Mouse (Mus musculus) cerebellum, adult 2 months (tissue): ENCODE data around the gene Kcnip2. TPM values are rescaled to one million over a fixed set of nuclear protein-coding genes. Genes with fewer than 3 reads are reported as not detected.

Source experiments
- DNase-seq, 2 experiments: peaks; one replicate each; pipeline ENCODE4 v3.0.0; 2021
- H3K27ac ChIP-seq: fragments of 200-500 bp; 2 replicates; pipeline ENCODE4 v1.5.1; 2012; ENCODE audit warnings: low read length, control low read depth, inconsistent platforms; ENCODE audit not compliant: insufficient read depth
- H3K27me3 ChIP-seq: fragments of 200-500 bp; 2 replicates; pipeline ENCODE4 v1.6.1; 2012; ENCODE audit warnings: inconsistent platforms, mild to moderate bottlenecking, low read length, moderate library complexity; ENCODE audit not compliant: control insufficient read depth, insufficient read depth
- H3K4me1 ChIP-seq: fragments of 200-500 bp; 2 replicates; pipeline ENCODE4 v1.6.1; 2011; ENCODE audit warnings: low read length; ENCODE audit not compliant: control insufficient read depth, insufficient read depth
- H3K4me3 ChIP-seq: fragments of 200-500 bp; replicated peaks from 2 replicates; pipeline ENCODE3; 2011; ENCODE audit warnings: mild to moderate bottlenecking, low read depth, low read length, control low read depth; ENCODE audit not compliant: insufficient read depth
- CTCF ChIP-seq: fragments of 200-500 bp; IDR thresholded peaks from 2 replicates; pipeline ENCODE4 v1.5.1; 2011; ENCODE audit warnings: low read depth, mild to moderate bottlenecking, control low read depth, low read length, moderate library complexity, borderline replicate concordance; ENCODE audit not compliant: insufficient read depth
- POLR2A ChIP-seq: fragments of 200-500 bp; IDR thresholded peaks from 2 replicates; pipeline ENCODE4 v1.6.1; 2011; ENCODE audit warnings: low read length, control low read depth, borderline replicate concordance; ENCODE audit not compliant: insufficient read depth
- WGBS: fragments of 180-500 bp; shearing (Covaris S2); methylation state at CpG from one replicate; pipeline ENCODE4 v1.1.7; 2018; 5-methylcytosine and 5-hydroxymethylcytosine counted together
- polyA plus RNA-seq: library from polyadenylated mRNA; depleted of rRNA; stranded (reverse); fragments of >200 nt; gene quantifications from 2 replicates; pipeline ENCODE4 v1.2.3, GENCODE M21; 2012

Gene Kcnip2
- polyA plus RNA-seq, 1 experiment: 10.8 TPM

GRCm38 (mm10) chr19:45817816-45818490 is 2.1 kb upstream of the Kcnip2 start:
- Histone ChIP-seq H3K4me1 (peaks cover 20% of the 10 kb centered on the region), H3K27ac (no peak overlapping the region), H3K4me3 (no peak overlapping the region), H3K27me3 (no peaks in the 10 kb centered on the region)
- 82% methylated on average over 11 of the region's 11 CpGs for WGBS
- DNase-seq: no peak
- TF ChIP-seq POLR2A (no peak), CTCF (no peak)

- Histone ChIP-seq H3K4me1 (peaks cover 13% of the 10 kb centered on the region), H3K27me3 (no peaks in the 10 kb centered on the region), H3K27ac (no peak overlapping the region), H3K4me3 (no peak overlapping the region)
- 83% methylated on average over 8 of the region's 8 CpGs for whole genome bisulfite sequencing
- TF ChIP-seq CTCF (no peak), POLR2A (no peak)
- DNase-seq: no peak
Observed at GRCm38 (mm10) chr19:45816727-45817126, 866 bp upstream of the Kcnip2 start.

- TF ChIP-seq CTCF (no peak), POLR2A (no peak)
- H3K27ac ChIP-seq: no peak overlapping the region
- 76% methylated on average over 10 of the region's 10 CpGs for WGBS
Observed at GRCm38 (mm10) chr19:45815170-45815569, 691 bp downstream of the Kcnip2 start.

GRCm38 (mm10) chr19:45813801-45814200 is 2.1 kb downstream of the Kcnip2 start:
- no peak for TF ChIP-seq POLR2A
- TF ChIP-seq CTCF: no peak
- no peak for DNase-seq
- Histone ChIP-seq H3K27ac (no peak overlapping the region), H3K4me3 (no peak overlapping the region), H3K27me3 (no peaks in the 10 kb centered on the region), H3K4me1 (peaks cover 9% of the 10 kb centered on the region)
- 28% methylated on average over 12 of the region's 12 CpGs for WGBS

More at GRCm38 (mm10) chr19:45815170-45815569, 691 bp downstream of the Kcnip2 start:
- Histone ChIP-seq H3K27me3 (no peaks in the 10 kb centered on the region), H3K4me1 (peaks cover 9% of the 10 kb centered on the region), H3K4me3 (no peak overlapping the region)
- no peak for DNase-seq

GRCm38 (mm10) chr19:45813263-45813662 is 2.6 kb downstream of the Kcnip2 start:
- DNase-seq: peak; percentile 78 to 89
- H3K27me3 ChIP-seq: no peaks in the 10 kb centered on the region
- no peak for TF ChIP-seq POLR2A
- peak; percentile 84 for TF ChIP-seq CTCF
- WGBS: 5% methylated on average over 11 of the region's 11 CpGs
- H3K27ac ChIP-seq: no peak overlapping the region
- H3K4me1 ChIP-seq: peaks cover 9% of the 10 kb centered on the region
- H3K4me3 ChIP-seq: no peak overlapping the region

- no peaks in the 10 kb centered on the region for H3K27me3 ChIP-seq
- no peak overlapping the region for H3K27ac ChIP-seq
- WGBS: 15% methylated on average over 8 of the region's 8 CpGs
- H3K4me3 ChIP-seq: peak overlapping the region; percentile 46
- no peak for DNase-seq
- TF ChIP-seq POLR2A: no peak
- TF ChIP-seq CTCF: no peak
- H3K4me1 ChIP-seq: peaks cover 9% of the 10 kb centered on the region
Observed at GRCm38 (mm10) chr19:45812673-45813252, 3.1 kb downstream of the Kcnip2 start.

- no peaks in the 10 kb centered on the region for H3K27me3 ChIP-seq
- 5% methylated on average over 16 of the region's 16 CpGs for WGBS
- peak overlapping the region; percentile 46 for H3K4me3 ChIP-seq
- DNase-seq: peak; percentile 45 to 48
- H3K27ac ChIP-seq: no peak overlapping the region
- peaks cover 9% of the 10 kb centered on the region for H3K4me1 ChIP-seq
- no peak for TF ChIP-seq POLR2A
- no peak for TF ChIP-seq CTCF
Observed at GRCm38 (mm10) chr19:45812115-45812514, 3.7 kb downstream of the Kcnip2 start.

GRCm38 (mm10) chr19:45811028-45811674 is 4.7 kb downstream of the Kcnip2 start:
- 57% methylated on average over 12 of the region's 12 CpGs for WGBS
- no peak overlapping the region for H3K27ac ChIP-seq
- no peak for DNase-seq
- no peaks in the 10 kb centered on the region for H3K27me3 ChIP-seq
- H3K4me3 ChIP-seq: no peak overlapping the region
- TF ChIP-seq CTCF: no peak
- TF ChIP-seq POLR2A: no peak
- H3K4me1 ChIP-seq: peaks cover 9% of the 10 kb centered on the region
